Mouse (Mus musculus) cerebellum, adult 11-12 months (tissue): ENCODE data around the gene Mettl7a2.
"Not testable (repeated sequence)": the region's sequence is repeated elsewhere in the genome, so short reads cannot be mapped to it uniquely, and the experiment has no call there.

Experiments
- DNase-seq: peaks from one replicate; pipeline ENCODE4 v3.0.0; 2022

Mettl7a2 gene

DNA sequence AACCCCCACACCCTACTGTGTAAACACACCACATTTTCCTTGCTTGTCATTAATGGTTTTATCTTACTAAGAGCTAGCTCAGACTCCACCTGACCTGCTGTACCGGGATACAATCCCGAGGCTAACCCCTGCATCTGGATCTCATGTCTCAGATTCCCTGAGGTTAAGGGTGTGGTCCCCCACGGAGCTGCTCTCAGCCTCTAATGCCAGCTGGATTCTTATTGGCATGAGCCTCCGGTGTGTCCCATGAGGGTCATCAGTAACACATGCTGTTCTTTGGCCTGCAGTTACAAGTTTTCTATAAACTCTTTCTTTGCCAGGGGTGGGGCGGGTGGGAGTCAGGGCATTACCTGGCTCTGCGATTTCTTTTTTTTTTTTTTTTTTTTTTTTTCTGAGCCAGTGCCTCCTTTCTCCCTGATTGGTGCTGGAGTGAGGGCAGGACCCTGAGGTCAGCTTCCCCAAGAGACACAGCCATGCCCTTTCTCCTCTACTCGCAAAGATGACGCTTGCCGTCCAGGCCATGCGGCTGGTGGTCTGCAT, at the start of gene Mettl7a2, which contains the start of gene Methig1:
TSS of gene Mettl7a2 (plus strand) at position 490 of the 540 bp plus-strand sequence.
TSS of gene Methig1 (plus strand) at position 439 of the 540 bp plus-strand sequence.
- DNase-seq, result no peak

GRCm38 (mm10) chr15:100303428-100304018, 49.5 kb upstream of the Mettl7a2 start:
- no peak for DNase-seq

DNA sequence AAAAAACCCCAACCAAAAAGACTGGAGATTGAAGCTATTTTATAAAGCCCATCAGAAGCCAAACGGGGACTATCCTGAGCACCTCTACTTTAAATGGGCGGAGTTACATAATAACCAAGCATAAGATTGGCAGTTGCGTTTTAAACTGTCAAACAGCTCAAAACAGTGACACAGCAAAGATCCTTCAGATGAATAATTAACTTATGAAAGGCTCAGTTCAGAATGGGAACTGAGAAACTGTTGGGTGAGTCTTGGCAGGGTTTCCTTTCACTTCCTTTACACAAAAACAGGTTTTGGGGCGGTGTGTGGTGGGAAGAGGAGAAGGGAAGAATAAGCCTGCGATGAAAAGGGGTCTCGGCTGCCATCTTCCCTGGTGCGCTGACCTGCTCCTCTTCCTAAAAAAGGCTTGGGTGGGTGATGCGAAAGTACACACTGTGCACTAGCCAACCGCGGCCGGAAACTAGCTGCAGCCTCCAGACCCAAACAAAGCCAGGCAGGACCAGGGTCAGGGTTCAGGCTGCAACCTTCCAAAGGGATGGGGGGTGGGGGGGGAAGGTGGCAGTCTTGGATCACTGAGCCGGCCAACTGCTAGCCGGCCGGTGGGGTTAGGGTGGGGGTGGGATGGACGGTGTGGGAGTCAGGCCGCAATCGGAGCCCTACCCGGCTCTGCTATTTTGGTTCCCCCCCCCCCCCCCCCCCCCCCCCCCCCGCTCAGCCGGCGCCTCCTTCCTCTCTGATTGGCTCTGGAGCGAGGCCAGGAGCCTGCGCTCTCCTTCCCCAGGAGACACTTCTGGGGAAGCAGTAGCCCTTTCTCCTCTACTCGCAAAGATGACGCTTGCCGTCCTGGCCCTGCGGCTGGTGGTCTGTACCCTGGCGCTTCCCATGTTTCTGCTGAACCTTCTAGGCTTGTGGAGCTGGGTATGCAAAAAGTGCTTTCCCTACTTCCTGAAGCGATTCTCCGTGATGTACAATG, 48.7 kb upstream of the Mettl7a2 start, which contains the start of gene Mettl7a1:
TSS of gene Mettl7a1 (plus strand) at position 122 of the 973 bp plus-strand sequence.
- DNase-seq, result peak; percentile 87

DNA sequence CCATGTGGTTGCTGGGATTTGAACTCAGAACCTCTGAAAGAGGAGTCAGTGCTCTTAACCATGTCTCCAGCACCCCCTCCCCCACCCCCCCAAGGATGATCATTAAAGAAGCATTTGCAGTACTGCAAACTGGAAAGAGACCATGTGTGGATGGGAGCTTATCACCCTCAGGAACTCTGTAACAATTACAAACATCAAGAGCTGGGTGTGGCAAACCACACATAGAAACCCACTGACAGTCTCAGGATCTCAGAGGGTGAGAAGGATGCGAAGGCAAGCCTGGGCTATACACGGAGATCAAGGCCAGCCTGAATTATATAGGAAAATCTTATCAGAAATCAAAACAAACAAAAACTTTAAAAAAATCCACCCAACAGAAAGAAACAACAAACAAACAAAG, 46.8 kb upstream of the Mettl7a2 start:
- no peak for DNase-seq

- peak; percentile 44 for DNase-seq
Measured at GRCm38 (mm10) chr15:100307438-100308096, 45.4 kb upstream of the Mettl7a2 start.

GRCm38 (mm10) chr15:100312346-100312745, 40.7 kb upstream of the Mettl7a2 start:
- DNase-seq, result no peak

DNA sequence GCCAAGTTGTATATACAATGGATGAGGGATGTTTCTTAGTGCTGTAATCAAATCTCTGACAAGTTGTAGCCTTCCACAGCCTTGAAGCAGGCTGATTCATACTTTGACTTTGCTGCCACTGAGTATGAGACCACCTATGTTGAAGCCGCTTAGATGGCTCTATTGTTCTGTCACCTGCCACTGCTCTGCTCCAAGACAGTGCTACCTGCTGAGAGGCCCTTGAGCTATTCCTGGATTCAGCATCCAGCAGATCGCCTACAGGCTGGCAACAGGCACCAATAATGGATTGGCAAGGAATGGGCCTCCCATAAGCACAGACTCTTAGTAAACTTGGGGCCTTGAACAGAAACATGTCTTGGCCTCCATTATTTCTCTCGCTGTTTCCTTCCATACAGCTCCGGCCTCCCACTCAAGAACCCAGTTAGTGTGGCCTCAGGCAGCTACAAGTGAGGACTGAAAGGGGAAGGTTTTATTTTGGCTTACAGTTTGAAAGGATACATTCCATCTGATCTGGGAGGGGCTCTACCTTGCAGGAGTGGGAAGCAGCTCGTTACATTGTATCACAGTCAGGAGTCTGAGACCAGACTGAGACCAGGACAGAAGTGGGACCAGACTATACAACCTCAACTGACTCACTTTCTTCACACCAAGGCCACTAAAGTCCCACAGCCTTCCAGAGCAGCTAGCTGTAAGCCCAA, 38.4 kb upstream of the Mettl7a2 start:
- no peak for DNase-seq

GRCm38 (mm10) chr15:100318014-100318671, 34.9 kb upstream of the Mettl7a2 start:
- not testable (repeated sequence) for DNase-seq

DNA sequence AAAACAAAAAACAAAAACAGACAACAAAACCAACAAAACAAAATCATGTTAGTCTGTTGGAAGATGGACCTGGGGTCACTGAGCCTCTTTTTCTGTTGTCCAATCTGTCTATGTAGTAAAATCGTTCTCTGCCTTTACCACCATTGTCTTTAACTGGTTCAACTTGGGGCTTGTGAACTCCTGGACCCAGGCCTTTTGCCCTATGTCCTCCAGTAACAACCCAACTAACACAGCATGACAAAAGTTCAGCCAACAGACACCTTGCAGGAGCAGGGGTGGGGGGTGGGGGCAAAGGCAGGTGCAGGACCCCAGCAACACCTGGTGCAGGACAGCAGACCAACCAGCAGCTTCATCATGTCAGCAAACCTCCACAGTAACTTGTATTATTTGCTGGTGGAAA, 33.1 kb upstream of the Mettl7a2 start:
- no peak for DNase-seq

GRCm38 (mm10) chr15:100320295-100320905, 32.6 kb upstream of the Mettl7a2 start:
- no peak for DNase-seq

DNA sequence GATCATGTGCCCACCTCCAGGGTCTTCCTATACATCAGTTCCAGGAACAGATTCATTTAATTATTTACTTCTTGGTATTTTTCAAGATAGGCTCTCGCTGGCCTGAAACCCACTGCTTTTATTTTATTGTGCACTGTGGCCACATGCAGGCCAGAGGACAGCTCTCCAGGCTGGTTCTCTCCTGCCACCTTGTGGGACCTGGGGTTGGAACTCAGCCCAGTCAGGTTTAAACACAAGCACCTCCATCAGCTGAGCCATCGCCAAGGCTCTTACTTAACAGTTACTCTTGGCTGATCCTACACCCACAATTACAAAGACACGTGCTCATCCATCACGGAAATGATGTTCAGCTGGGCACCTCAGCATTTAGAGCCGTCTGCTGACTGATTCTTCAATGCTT, 31.9 kb upstream of the Mettl7a2 start:
- peak; percentile 64 for DNase-seq

DNA sequence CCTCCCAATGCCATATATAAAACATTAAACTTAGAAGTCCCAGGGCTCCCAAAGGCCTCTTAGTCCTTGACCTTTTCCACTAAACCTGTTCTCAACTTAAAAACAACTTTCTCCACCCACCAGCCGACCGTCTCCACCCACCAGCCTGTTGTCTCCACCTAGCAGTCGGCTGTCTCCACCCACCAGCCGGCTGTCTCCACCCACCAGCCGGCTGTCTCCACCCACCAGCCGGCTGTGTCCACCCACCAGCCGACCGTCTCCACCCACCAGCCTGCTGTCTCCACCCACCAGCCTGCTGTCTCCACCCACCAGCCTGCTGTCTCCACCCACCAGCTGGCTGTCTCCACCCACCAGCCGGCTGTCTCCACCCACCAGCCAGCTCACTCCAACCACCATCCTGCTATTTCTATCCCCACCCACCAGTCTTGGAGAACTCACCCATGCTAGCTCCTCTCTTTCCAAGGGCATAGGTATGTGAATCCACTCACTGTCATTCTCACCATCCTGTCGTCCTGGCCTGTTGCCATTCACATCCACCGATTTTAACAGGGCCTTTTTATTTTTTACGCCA, 28.9 kb upstream of the Mettl7a2 start:
- no peak for DNase-seq

- DNase-seq, result no peak
Measured at GRCm38 (mm10) chr15:100325235-100325634, 27.8 kb upstream of the Mettl7a2 start.

DNA sequence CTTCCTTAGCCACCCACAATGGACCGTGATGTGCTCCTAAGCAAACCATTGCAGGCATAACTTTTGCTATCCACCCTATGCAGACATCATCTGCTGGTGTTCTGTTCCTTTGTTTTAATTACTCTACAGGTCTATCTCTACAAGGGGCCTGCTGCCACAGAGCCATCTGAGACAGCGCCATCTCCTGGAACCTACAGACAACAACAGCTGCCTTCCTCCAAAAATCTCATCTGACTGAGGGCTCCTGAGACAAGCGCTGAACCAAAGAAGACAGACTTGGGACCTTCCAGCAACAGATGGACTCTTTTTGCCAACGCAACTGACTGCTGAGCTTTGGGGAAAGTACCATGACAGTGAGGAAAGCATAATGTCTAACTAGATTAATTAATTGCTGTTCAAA, 24.9 kb upstream of the Mettl7a2 start:
- DNase-seq, result not testable (repeated sequence)

DNA sequence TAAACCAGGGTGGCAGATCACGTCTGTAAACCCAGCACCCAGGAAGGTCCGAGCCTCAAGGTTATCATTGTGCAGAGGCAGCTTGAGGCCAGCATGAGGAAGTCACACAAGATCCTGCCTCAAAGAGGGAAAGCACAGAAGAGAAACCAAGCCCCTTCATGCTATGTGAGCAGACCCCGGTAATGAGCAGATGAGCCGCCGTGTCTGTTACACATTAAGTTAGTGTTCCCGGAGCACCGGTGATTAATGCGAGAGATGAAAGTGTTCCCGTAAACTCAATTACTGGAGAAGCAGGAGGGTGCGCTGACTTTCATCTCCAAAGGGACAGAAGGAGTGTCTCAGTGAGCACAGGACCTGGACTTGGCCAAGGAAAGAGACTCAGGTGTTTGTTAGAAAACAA, 23.7 kb upstream of the Mettl7a2 start:
- not testable (repeated sequence) for DNase-seq

- DNase-seq, result no peak
Measured at GRCm38 (mm10) chr15:100330739-100331138, 22.3 kb upstream of the Mettl7a2 start.

GRCm38 (mm10) chr15:100332077-100332961, 20.7 kb upstream of the Mettl7a2 start:
- DNase-seq, result not testable (repeated sequence)

DNA sequence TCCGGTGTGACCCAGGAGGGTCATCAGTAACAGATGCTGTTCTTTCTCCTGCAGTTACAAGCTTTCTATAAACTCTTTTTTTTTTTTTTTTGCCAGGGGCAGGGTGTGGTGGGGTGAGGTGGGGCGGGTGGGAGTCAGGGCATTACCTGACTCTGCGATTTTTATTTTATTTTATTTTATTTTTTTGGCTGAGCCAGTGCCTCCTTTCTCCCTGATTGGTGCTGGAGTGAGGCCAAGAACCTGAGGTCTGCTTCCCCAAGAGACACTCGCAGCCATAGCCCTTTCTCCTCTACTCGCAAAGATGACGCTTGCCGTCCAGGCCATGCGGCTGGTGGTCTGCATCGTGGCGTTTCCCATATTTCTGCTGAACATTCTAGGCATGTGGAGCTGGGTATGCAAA, 18.4 kb upstream of the Mettl7a2 start, which contains the start of gene Mettl7a3:
TSS of gene Mettl7a3 (plus strand) at position 301 of the 400 bp plus-strand sequence.
- no peak for DNase-seq

DNA sequence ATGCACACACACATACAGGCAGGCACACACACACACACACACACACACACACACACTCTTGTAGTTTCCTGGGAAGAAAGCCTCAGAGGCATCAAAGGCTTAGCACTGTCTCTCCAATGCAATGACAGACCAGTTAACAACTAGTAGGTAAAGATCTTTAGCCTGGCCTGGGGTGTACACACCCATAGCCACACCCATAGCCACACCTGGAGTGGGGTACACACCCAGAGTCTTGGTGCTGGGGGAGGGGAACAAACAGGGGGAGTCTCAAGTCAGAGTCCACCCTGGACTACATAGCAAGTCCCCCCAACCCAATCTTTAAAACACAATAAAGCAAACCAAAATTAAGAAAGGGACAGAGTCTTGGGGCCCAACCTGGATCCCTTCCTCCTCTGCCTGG, 15.7 kb upstream of the Mettl7a2 start:
- DNase-seq, result not testable (repeated sequence)

DNA sequence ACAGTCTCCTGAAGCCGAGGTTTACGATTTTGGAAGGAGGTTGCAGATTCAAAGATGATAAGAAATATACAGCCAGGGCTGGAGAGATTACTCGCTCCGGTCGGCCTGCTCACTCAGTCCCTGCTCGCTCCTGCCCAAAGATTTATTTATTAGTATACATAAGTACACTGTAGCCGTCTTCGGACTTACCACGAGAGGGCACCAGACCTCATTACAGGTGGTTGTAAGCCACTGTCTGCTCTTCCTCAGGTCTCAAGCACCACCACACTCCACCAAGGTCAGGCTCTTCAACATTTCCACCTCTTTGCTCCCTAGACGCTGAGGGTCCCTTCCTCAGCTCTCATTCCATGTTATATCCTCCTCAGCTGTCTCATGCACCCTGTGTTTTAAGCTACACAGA, 15.2 kb upstream of the Mettl7a2 start:
- peak; percentile 52 for DNase-seq
